Mouse (Mus musculus) G1E (cell line): ENCODE data around the gene Krba1. TPM values are rescaled to one million over a fixed set of nuclear protein-coding genes. Genes with fewer than 3 reads are reported as not detected.

Source experiments
- ATAC-seq: 2 replicates; pipeline ENCODE4 v1.8.0; 2016; ENCODE audit warnings: mild to moderate bottlenecking; ENCODE audit not compliant: insufficient number of reproducible peaks, poor library complexity, low FRiP score, severe bottlenecking; ENCODE audit errors: extremely low read depth
- DNase-seq: peaks from one replicate; pipeline ENCODE4 v3.0.0; 2012; ENCODE audit warnings: low spot score
- H3K27me3 ChIP-seq: 2 replicates; pipeline ENCODE4 v1.6.1; 2012; ENCODE audit warnings: mild to moderate bottlenecking, low read length, inconsistent platforms; ENCODE audit not compliant: insufficient read depth
- H3K36me3 ChIP-seq: replicated peaks from 2 replicates; pipeline ENCODE3; 2012; ENCODE audit warnings: mild to moderate bottlenecking, inconsistent platforms
- H3K4me1 ChIP-seq: 2 replicates; pipeline ENCODE4 v1.6.1; 2012; ENCODE audit warnings: low read depth, low read length, inconsistent platforms, mixed read lengths; ENCODE audit not compliant: insufficient read depth
- H3K4me3 ChIP-seq: 2 replicates; pipeline ENCODE4 v1.5.1; 2012; ENCODE audit warnings: low read depth, mild to moderate bottlenecking, inconsistent platforms, low read length, moderate library complexity, mixed read lengths
- H3K9me3 ChIP-seq: replicated peaks from 2 replicates; pipeline ENCODE4 v1.6.1; 2012; ENCODE audit warnings: inconsistent platforms
- CTCF ChIP-seq: IDR thresholded peaks from 2 replicates; pipeline ENCODE4 v1.5.1; 2012; ENCODE audit warnings: low read depth, low read length, inconsistent platforms, mixed read lengths
- GATA1 ChIP-seq: IDR thresholded peaks from 2 replicates; pipeline ENCODE4 v1.6.1; 2012; ENCODE audit warnings: borderline replicate concordance, low read length, inconsistent platforms, mixed read lengths
- GATA2 ChIP-seq: IDR thresholded peaks from 2 replicates; pipeline ENCODE4 v1.6.1; 2012; ENCODE audit warnings: low read depth, low read length, inconsistent platforms, borderline replicate concordance
- POLR2AphosphoS5 ChIP-seq: IDR thresholded peaks from 2 replicates; pipeline ENCODE4 v1.6.1; 2012; ENCODE audit warnings: low read depth, low read length, inconsistent platforms; ENCODE audit not compliant: insufficient replicate concordance
- TAL1 ChIP-seq: conservative IDR thresholded peaks from 2 replicates; pipeline ENCODE4 v1.6.1; 2012; ENCODE audit warnings: low read depth, low read length, inconsistent platforms, mixed read lengths
- polyA plus RNA-seq: library from polyadenylated mRNA; stranded (reverse); fragments of >175 nt; gene quantifications from 2 replicates; pipeline ENCODE4 v1.2.3, GENCODE M21; 2012
- total RNA-seq, 2 experiments: library from RNA; stranded (forward) in 1 of 2; stranded (reverse) in 1 of 2; fragments of 200-1000 nt in 1 of 2; fragments of >200 nt in 1 of 2; fragmentation: Nextera tagmentation in 1 of 2; gene quantifications; 2 replicates each; pipeline ENCODE4 v1.2.3; 2014 to 2017

Gene Krba1
- total and polyA plus RNA-seq, 3 experiments: 0.33 TPM; not detected in 2

DNA sequence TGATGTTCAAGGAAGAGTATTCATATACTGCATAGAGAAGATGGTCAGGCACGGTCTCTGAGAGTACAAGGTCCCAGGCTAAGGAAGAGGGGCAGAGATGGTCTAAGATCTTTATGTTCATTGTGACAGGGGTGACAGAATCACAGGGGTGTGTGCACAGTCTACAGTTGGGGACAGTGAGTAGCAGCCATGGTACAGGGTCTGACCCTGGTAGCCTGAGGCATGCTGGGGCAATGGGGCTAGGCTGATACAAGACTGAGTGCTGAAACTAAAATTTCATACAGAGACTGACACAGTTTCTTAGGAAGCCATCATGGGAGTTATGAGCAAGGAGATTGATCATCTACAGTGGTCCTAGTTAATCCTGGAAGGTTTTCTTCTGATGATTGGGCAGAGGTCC, 1.3 kb downstream of the Krba1 start:
- DNase-seq (no peak), ATAC-seq (no peak)
- no peak overlapping the region for H3K4me3 ChIP-seq
- H3K4me1 ChIP-seq: peaks cover 5% of the 10 kb centered on the region; the same call in 1 of the 2 replicates
- H3K36me3 ChIP-seq: no peaks in the 10 kb centered on the region
- peaks cover 14% of the 10 kb centered on the region; the same call in 1 of the 2 replicates for H3K27me3 ChIP-seq
- TF ChIP-seq CTCF: no peak
- TF ChIP-seq GATA1: no peak
- no peak for TF ChIP-seq POLR2AphosphoS5
- TF ChIP-seq TAL1: no peak
- no peak for TF ChIP-seq GATA2
- H3K9me3 ChIP-seq: no peaks in the 10 kb centered on the region

DNA sequence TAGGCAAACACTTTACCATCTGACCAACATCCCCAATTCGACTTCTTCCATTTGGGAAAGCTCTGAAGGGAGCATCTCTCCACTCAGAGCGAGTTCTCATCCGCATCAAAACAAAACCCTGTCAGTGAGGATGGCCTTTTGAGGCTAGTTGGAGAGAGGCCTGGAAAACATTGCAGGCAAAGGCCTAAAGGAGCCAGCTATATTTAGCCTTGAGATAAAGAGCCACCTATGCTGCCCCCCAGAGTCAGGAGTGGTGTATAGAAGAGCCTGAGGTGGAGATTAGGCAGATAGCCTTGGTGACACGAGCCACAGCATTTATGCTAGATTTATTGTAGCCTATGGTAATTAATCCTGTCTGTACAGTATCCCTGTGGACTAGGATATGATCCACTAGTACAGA, 1.9 kb downstream of the Krba1 start:
- no peaks in the 10 kb centered on the region for H3K9me3 ChIP-seq
- ATAC-seq (no peak), DNase-seq (no peak)
- TF ChIP-seq GATA1 (no peak), POLR2AphosphoS5 (no peak), TAL1 (no peak), CTCF (no peak), GATA2 (no peak)
- H3K36me3 ChIP-seq: no peaks in the 10 kb centered on the region
- H3K4me3 ChIP-seq: no peak overlapping the region
- H3K4me1 ChIP-seq: peaks cover 5% of the 10 kb centered on the region; the same call in 1 of the 2 replicates
- H3K27me3 ChIP-seq: peaks cover 15% of the 10 kb centered on the region; the same call in 1 of the 2 replicates

DNA sequence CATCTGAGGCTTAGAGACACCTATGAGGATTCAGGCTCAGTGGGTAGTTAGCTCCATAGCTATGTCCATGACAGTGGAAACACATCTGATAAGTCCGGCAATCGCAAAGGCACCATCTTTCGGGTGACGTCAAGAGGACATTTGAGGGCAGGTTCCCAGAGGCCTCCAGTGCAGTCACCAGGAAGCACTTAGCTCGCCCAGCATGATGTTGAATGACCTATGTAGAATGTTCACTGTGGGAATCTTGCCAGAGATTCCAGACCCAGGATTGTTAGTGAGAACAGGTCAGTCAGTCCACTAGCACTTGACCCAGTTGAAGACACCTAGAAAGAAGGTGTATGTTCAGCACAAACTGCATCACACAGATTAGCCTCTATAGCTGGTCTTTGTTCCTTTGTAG, 4.5 kb downstream of the Krba1 start:
- peaks cover 5% of the 10 kb centered on the region; the same call in 1 of the 2 replicates for H3K4me1 ChIP-seq
- TF ChIP-seq POLR2AphosphoS5 (no peak), GATA1 (no peak), GATA2 (no peak), CTCF (no peak), TAL1 (no peak)
- H3K36me3 ChIP-seq: no peaks in the 10 kb centered on the region
- ATAC-seq (no peak), DNase-seq (no peak)
- no peaks in the 10 kb centered on the region for H3K9me3 ChIP-seq
- no peak overlapping the region for H3K4me3 ChIP-seq
- peaks cover 12% of the 10 kb centered on the region; the same call in 1 of the 2 replicates for H3K27me3 ChIP-seq

DNA sequence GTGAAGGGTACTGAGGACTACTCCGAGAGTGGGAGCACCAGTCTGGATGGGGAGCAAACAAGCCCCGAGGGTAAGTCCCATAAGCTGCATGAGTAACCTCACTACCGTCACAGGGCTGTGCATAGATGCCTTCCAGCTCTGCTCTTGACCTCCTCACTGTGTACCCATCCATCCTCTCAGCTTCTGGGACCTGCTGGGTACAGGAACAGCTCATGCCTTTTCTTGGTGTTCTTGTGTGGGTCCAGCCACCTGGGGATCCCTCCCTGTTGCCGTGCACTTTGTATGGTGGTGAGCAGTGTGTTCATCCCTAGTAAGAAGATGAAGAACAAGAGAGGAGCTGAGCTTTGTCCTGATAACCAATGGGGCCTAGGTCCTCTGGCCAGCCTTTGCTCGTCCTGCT, 8.7 kb downstream of the Krba1 start:
- H3K4me1 ChIP-seq: no peaks in the 10 kb centered on the region
- no peak overlapping the region for H3K4me3 ChIP-seq
- no peaks in the 10 kb centered on the region for H3K9me3 ChIP-seq
- no peak for DNase-seq
- TF ChIP-seq POLR2AphosphoS5: no peak
- no peak for TF ChIP-seq TAL1
- TF ChIP-seq GATA2: no peak
- TF ChIP-seq CTCF: no peak
- TF ChIP-seq GATA1: no peak
- H3K27me3 ChIP-seq: peaks cover 3% of the 10 kb centered on the region; the same call in 1 of the 2 replicates
- no peak for ATAC-seq
- H3K36me3 ChIP-seq: no peaks in the 10 kb centered on the region

DNA sequence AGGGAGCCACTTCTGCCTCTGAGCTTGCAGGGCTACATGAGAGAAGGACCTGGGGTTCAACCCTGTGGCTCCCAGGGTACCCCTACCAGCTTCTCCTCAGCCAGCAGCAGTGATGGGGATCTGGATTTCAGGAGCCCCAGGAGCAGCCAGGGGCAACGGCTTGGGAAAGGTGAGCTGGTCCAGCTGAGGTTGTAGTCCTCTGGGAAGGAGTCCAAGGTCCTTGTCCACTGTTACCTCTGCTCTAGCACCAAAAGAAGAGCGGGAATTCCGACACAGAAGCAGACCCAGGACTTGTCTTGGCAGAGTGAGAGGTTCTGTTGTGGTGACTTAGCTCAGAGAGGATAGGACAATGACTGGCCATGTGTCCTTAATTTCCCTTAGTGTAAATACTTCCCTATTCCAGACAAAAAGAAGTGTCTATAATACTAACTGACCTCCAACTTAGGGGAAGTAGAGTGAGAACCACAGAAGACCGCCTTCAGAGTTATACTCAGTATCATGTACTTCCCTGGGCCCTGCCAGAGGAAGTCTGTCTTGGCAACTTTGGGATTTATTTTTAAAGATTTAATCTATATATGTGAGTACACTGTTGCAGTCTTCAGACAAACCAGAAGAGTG, 14.4 kb downstream of the Krba1 start:
- DNase-seq: no peak
- no peak for ATAC-seq
- Histone ChIP-seq H3K36me3 (no peaks in the 10 kb centered on the region), H3K9me3 (no peaks in the 10 kb centered on the region), H3K4me3 (no peak overlapping the region), H3K4me1 (no peaks in the 10 kb centered on the region), H3K27me3 (no peaks in the 10 kb centered on the region)
- TF ChIP-seq POLR2AphosphoS5 (no peak), GATA2 (no peak), GATA1 (no peak), CTCF (no peak), TAL1 (no peak)

DNA sequence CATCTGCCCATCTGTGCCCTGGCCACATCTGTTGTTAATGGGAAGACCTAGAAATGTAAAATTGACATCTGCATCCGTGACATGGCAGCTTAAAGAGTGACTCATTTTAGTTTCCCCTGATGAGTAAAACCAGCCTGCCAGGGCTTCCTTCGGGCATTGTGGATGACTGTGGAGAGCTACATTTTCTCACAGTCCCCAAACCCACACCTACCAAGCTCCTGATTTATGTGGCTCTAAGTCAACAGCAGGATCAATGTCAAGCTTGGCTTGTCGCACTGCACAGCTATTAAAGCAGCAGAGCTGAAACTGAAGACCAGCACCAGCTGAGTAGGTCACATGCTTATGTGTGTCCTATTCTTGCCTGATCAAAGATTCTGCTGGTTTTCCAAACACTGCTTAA, 15.2 kb downstream of the Krba1 start:
- Histone ChIP-seq H3K36me3 (no peaks in the 10 kb centered on the region), H3K4me1 (no peaks in the 10 kb centered on the region), H3K27me3 (no peaks in the 10 kb centered on the region), H3K9me3 (no peaks in the 10 kb centered on the region), H3K4me3 (no peak overlapping the region)
- ATAC-seq (no peak), DNase-seq (no peak)
- no peak for TF ChIP-seq GATA1
- no peak for TF ChIP-seq TAL1
- no peak for TF ChIP-seq CTCF
- TF ChIP-seq GATA2: no peak
- no peak for TF ChIP-seq POLR2AphosphoS5
